ENCODE assay signal across 9 mouse cellular contexts in the genomic region with DNA sequence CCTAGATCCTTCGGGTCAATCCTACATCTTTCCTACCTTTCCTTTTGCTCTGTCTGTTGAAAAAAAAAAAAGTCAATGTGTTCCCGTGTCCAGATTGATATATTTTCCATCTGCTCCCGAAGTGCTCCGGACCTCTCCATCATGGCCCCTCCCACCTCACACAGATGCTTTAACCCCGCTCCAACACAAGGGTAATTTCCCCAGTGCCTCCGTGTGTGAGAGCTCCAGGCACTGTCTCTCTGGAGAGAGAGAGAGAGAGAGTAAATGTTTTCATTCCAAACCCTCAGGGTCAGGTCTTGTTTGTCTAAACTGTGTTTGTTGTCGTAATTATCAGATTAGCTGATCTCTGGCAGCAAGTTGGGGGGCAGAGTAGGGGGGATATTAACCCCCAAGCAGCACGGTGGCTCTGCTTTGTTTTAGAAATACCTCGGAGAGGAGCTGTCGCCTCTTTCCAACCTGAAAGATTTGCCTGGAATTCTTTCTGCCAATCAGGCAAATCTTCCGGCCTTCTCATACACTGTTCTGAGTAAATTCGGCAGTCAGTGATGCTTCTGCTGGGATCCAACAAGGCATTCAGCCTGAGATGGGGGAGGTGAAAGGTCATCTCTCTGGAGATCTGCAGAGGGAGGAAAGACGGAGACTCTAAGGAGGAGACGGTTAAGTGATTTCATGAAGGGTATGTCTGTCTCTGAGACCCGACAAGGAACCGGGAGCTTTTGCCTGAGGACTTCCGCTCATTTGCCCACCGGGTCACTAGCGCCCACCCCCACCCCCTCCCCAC. TPM values are rescaled to one million over a fixed set of nuclear protein-coding genes. Genes with fewer than 3 reads are reported as not detected.
DNase-seq lines count a peak whose midpoint lies in the region; ATAC-seq and TF ChIP-seq lines count a peak whose summit lies in the region.
"Had no signal": no experiment of that assay in that cellular context is flagged by ENCODE, and none has a peak within 500 bp of the region (broad histone marks: within the 10 kb centered on the region; RNA-seq: fewer than 3 reads in every experiment).

No protein-coding gene starts in this region.

- H3K27ac ChIP-seq in heart, embryonic 13.5 days (replicated peaks): no peak overlapping the region
- no peak overlapping the region for H3K27ac ChIP-seq in embryonic facial prominence, embryonic 14.5 days (replicated peaks; ENCODE audit: low read depth, low read length)
- H3K27ac ChIP-seq in intestine, postnatal 0 days (ENCODE audit: low read depth, low read length): peak overlapping the region; percentile 1; the same call in 1 of the 2 replicates
- H3K27ac ChIP-seq in neural tube, embryonic 15.5 days (replicated peaks): no peak overlapping the region

- WGBS in heart, embryonic 13.5 days: 15% methylated on average over 19 of the region's 19 CpGs
- 5% methylated on average over 17 of the region's 19 CpGs for WGBS in embryonic facial prominence, embryonic 14.5 days
- WGBS in intestine, postnatal 0 days: 12% methylated on average over 19 of the region's 19 CpGs
- WGBS in neural tube, embryonic 15.5 days: 10% methylated on average over 19 of the region's 19 CpGs

- DNase-seq in heart, postnatal 4 days: no peak
- DNase-seq in embryonic facial prominence, embryonic 14.5 days (ENCODE audit: low spot score): peak; percentile 26
- no peak for DNase-seq in spleen, postnatal 14 days (ENCODE audit: low spot score in 2 of 2)
- no peak for DNase-seq in layer of hippocampus, adult 9-11 months
- DNase-seq in cerebellum, adult 18-20 months: no peak

- H3K4me2 ChIP-seq in heart, embryonic 13.5 days: peak overlapping the region; percentile 42
- H3K4me2 ChIP-seq in embryonic facial prominence, embryonic 14.5 days (ENCODE audit: low read depth, low read length): peak overlapping the region; percentile 42
- peak overlapping the region; percentile 25 for H3K4me2 ChIP-seq in intestine, postnatal 0 days (replicated peaks; ENCODE audit: low read depth)
- H3K4me2 ChIP-seq in neural tube, embryonic 15.5 days: peak overlapping the region; percentile 28

- no peak for ATAC-seq in heart, embryonic 13.5 days (ENCODE audit: extremely low read depth, insufficient number of reproducible peaks, low FRiP score, low TSS enrichment)
- no peak; the same call in 1 of the 2 replicates for ATAC-seq in embryonic facial prominence, embryonic 14.5 days (ENCODE audit: low read depth)
- ATAC-seq in intestine, postnatal 0 days: no peak
- no peak for ATAC-seq in neural tube, embryonic 15.5 days (ENCODE audit: low FRiP score)

- no peak overlapping the region for H3K4me3 ChIP-seq in heart, embryonic 13.5 days
- 0 out of 2 replicates have a peak overlapping the region, but pooled peaks have one; percentile 3 for H3K4me3 ChIP-seq in embryonic facial prominence, embryonic 14.5 days (ENCODE audit: low read depth, low read length)
- H3K4me3 ChIP-seq in intestine, postnatal 0 days (ENCODE audit: low read depth, low read length): no peak overlapping the region
- H3K4me3 ChIP-seq in neural tube, embryonic 15.5 days (replicated peaks): no peak overlapping the region
- H3K4me3 ChIP-seq: myocyte had no signal

- H3K4me1 ChIP-seq in heart, embryonic 13.5 days: peaks cover 10% of the 10 kb centered on the region; the same call in 1 of the 2 replicates
- peaks cover 8% of the 10 kb centered on the region for H3K4me1 ChIP-seq in embryonic facial prominence, embryonic 14.5 days (ENCODE audit: control insufficient read depth, insufficient read depth, low read length)
- no peaks in the 10 kb centered on the region for H3K4me1 ChIP-seq in intestine, postnatal 0 days (replicated peaks; ENCODE audit: control insufficient read depth, insufficient read depth, low read length)
- H3K4me1 ChIP-seq in neural tube, embryonic 15.5 days: peaks cover 11% of the 10 kb centered on the region

- no peaks in the 10 kb centered on the region for H3K36me3 ChIP-seq in heart, embryonic 13.5 days
- no peaks in the 10 kb centered on the region for H3K36me3 ChIP-seq in embryonic facial prominence, embryonic 14.5 days (ENCODE audit: control insufficient read depth, insufficient read depth, low read length)
- no peaks in the 10 kb centered on the region for H3K36me3 ChIP-seq in intestine, postnatal 0 days (ENCODE audit: control insufficient read depth, insufficient read depth)
- no peaks in the 10 kb centered on the region for H3K36me3 ChIP-seq in neural tube, embryonic 15.5 days

- H3K9me3 ChIP-seq in heart, embryonic 13.5 days: no peaks in the 10 kb centered on the region
- H3K9me3 ChIP-seq in embryonic facial prominence, embryonic 14.5 days (ENCODE audit: control insufficient read depth, low read length): no peaks in the 10 kb centered on the region
- H3K9me3 ChIP-seq in intestine, postnatal 0 days (ENCODE audit: control insufficient read depth): no peaks in the 10 kb centered on the region
- no peaks in the 10 kb centered on the region for H3K9me3 ChIP-seq in neural tube, embryonic 15.5 days (replicated peaks)

- no peak overlapping the region for H3K9ac ChIP-seq in heart, embryonic 13.5 days
- no peak overlapping the region for H3K9ac ChIP-seq in embryonic facial prominence, embryonic 14.5 days (ENCODE audit: low read depth, low read length)
- H3K9ac ChIP-seq in intestine, postnatal 0 days (ENCODE audit: low read depth, low read length): no peak overlapping the region
- H3K9ac ChIP-seq in neural tube, embryonic 15.5 days (replicated peaks): no peak overlapping the region

- peaks cover 81% of the 10 kb centered on the region for H3K27me3 ChIP-seq in heart, embryonic 13.5 days (replicated peaks)
- H3K27me3 ChIP-seq in embryonic facial prominence, embryonic 14.5 days (replicated peaks; ENCODE audit: control insufficient read depth, insufficient read depth, low read length): peaks cover 36% of the 10 kb centered on the region
- peaks cover 13% of the 10 kb centered on the region; the same call in 1 of the 2 replicates for H3K27me3 ChIP-seq in intestine, postnatal 0 days (replicated peaks; ENCODE audit: control insufficient read depth, insufficient read depth, low read length)
- H3K27me3 ChIP-seq in neural tube, embryonic 15.5 days (replicated peaks): no peaks in the 10 kb centered on the region

- peak; percentile 19; the same call in 1 of the 2 replicates for TF ChIP-seq CTCF in intestine, postnatal 0 days (IDR thresholded peaks at IDR 0.05; ENCODE audit: low read depth)

RNA-seq across cellular contexts. Expression of a gene that starts 22.1 kb away (rescaled TPM):
- polyA plus RNA-seq in heart, embryonic 13.5 days (2015; fragmentation: Nextera tagmentation; extraction: Ambion mirVana): 161 and 175 TPM in 2 replicates
- 100 to 1,000 TPM; 341 to 353 TPM for total RNA-seq in heart, postnatal 4 days (2021)
- polyA plus RNA-seq in embryonic facial prominence, embryonic 14.5 days (2014; fragmentation: Nextera tagmentation; extraction: Ambion mirVana): 33.1 and 34.4 TPM in 2 replicates
- 82.3 and 85.0 TPM in 2 replicates for polyA plus RNA-seq in intestine, postnatal 0 days (2015; fragmentation: Nextera tagmentation; extraction: Ambion mirVana)
- 118 and 127 TPM in 2 replicates for polyA plus RNA-seq in neural tube, embryonic 15.5 days (2015; fragmentation: Nextera tagmentation; extraction: Ambion mirVana)
